Mouse (Mus musculus) embryo, embryonic 11 days (tissue): ENCODE data around the gene C1rl.
"Not testable (repeated sequence)": the region's sequence is repeated elsewhere in the genome, so short reads cannot be mapped to it uniquely, and the experiment has no call there.

ENCODE experiments used
- DNase-seq: peaks from one replicate; pipeline ENCODE4 v3.0.0-alpha.2; 2015

The C1rl gene

GRCm38 (mm10) chr6:124508292-124508691 is 15.4 kb downstream of the C1rl start:
- DNase-seq: no peak

- not testable (repeated sequence) for DNase-seq
Measured at GRCm38 (mm10) chr6:124509192-124509591, 16.3 kb downstream of the C1rl start.

- no peak for DNase-seq
Measured at GRCm38 (mm10) chr6:124511936-124512335, 19.0 kb downstream of the C1rl start.

- DNase-seq: peak; percentile 74
Measured at GRCm38 (mm10) chr6:124512355-124512836, 19.5 kb downstream of the C1rl start, which contains the start of gene C1ra. Gene C1ra, plus strand, starts transcription at chr6:124512405.

GRCm38 (mm10) chr6:124517733-124518132 is 24.8 kb downstream of the C1rl start:
- not testable (repeated sequence) for DNase-seq

GRCm38 (mm10) chr6:124522082-124522481 is 29.2 kb downstream of the C1rl start:
- not testable (repeated sequence) for DNase-seq

- DNase-seq: no peak
Measured at GRCm38 (mm10) chr6:124527881-124528280, 35.0 kb downstream of the C1rl start.

GRCm38 (mm10) chr6:124531077-124531476 is 38.2 kb downstream of the C1rl start:
- no peak for DNase-seq

GRCm38 (mm10) chr6:124536125-124536829 is 43.4 kb downstream of the C1rl start:
- DNase-seq: not testable (repeated sequence)

GRCm38 (mm10) chr6:124541176-124541575 is 48.3 kb downstream of the C1rl start:
- not testable (repeated sequence) for DNase-seq

GRCm38 (mm10) chr6:124542284-124542683 is 49.4 kb downstream of the C1rl start, which contains the start of gene C1s1:
Gene C1s1, minus strand, starts transcription at chr6:124542359.
- peak; percentile 50 for DNase-seq

- DNase-seq: no peak
Measured at GRCm38 (mm10) chr6:124544466-124544865, 51.6 kb downstream of the C1rl start.

- no peak for DNase-seq
Measured at GRCm38 (mm10) chr6:124545425-124545824, 52.5 kb downstream of the C1rl start.

GRCm38 (mm10) chr6:124547979-124548378 is 55.1 kb downstream of the C1rl start:
- DNase-seq: not testable (repeated sequence)

GRCm38 (mm10) chr6:124549023-124549550 is 56.2 kb downstream of the C1rl start:
- no peak for DNase-seq

- no peak for DNase-seq
Measured at GRCm38 (mm10) chr6:124552766-124553165, 59.9 kb downstream of the C1rl start.

GRCm38 (mm10) chr6:124555956-124556355 is 63.0 kb downstream of the C1rl start:
- DNase-seq: not testable (repeated sequence)
